Mouse (Mus musculus) midbrain, embryonic 16.5 days (tissue): ENCODE data around the gene Tubgcp3. TPM values are rescaled to one million over a fixed set of nuclear protein-coding genes. Genes with fewer than 3 reads are reported as not detected.
A peak's percentile ranks its signal among the peaks of the same experiment; 100 is the strongest.

ENCODE experiments used
- ATAC-seq: fragments of 200-750 bp; cut with Nextera tagmentation; 2 replicates; pipeline ENCODE4 v1.8.0; 2017; ENCODE audit warnings: moderate TSS enrichment
- H3K27ac ChIP-seq: fragments of 300-500 bp; sonication (generic); 2 replicates; pipeline ENCODE4 v1.5.1; 2014; ENCODE audit warnings: mild to moderate bottlenecking, low read length, mixed read lengths
- H3K27me3 ChIP-seq: fragments of 300-500 bp; sonication (generic); 2 replicates; pipeline ENCODE4 v1.6.1; 2014; ENCODE audit warnings: low read depth, low read length, mixed read lengths; ENCODE audit not compliant: control insufficient read depth, insufficient read depth
- H3K36me3 ChIP-seq: fragments of 300-500 bp; sonication (generic); 2 replicates; pipeline ENCODE4 v1.6.1; 2014; ENCODE audit warnings: mild to moderate bottlenecking, low read length, moderate library complexity, mixed read lengths; ENCODE audit not compliant: control insufficient read depth, insufficient read depth
- H3K4me1 ChIP-seq: fragments of 300-500 bp; sonication (generic); 2 replicates; pipeline ENCODE4 v1.6.1; 2014; ENCODE audit warnings: mild to moderate bottlenecking, low read length, mixed read lengths; ENCODE audit not compliant: control insufficient read depth, insufficient read depth
- H3K4me2 ChIP-seq: fragments of 300-500 bp; sonication (generic); 2 replicates; pipeline ENCODE4 v1.6.1; 2014; ENCODE audit warnings: mild to moderate bottlenecking, low read length, mixed read lengths
- H3K4me3 ChIP-seq: fragments of 300-500 bp; sonication (generic); 2 replicates; pipeline ENCODE4 v1.5.1; 2014; ENCODE audit warnings: low read depth, mild to moderate bottlenecking, low read length, moderate library complexity, mixed read lengths
- H3K9ac ChIP-seq: fragments of 300-500 bp; sonication (generic); 2 replicates; pipeline ENCODE4 v1.6.1; 2014; ENCODE audit warnings: low read depth, low read length, mixed read lengths
- H3K9me3 ChIP-seq: fragments of 300-500 bp; sonication (generic); replicated peaks from 2 replicates; pipeline ENCODE4 v1.6.1; 2014; ENCODE audit warnings: mild to moderate bottlenecking, low read length, mixed read lengths; ENCODE audit not compliant: control insufficient read depth, poor library complexity, severe bottlenecking
- WGBS: fragments of 180-500 bp; shearing (Covaris S2); extraction: QIAGEN DNeasy Blood & Tissue Kit; methylation state at CpG from one replicate; pipeline ENCODE4 v1.1.7; 2014; 5-methylcytosine and 5-hydroxymethylcytosine counted together
- polyA plus RNA-seq: library from polyadenylated mRNA; unstranded; fragments of >200 nt; fragmentation: Nextera tagmentation; extraction: Ambion mirVana; gene quantifications from 2 replicates; pipeline ENCODE4 v1.2.1, GENCODE M21; 2015

The Tubgcp3 gene
- polyA plus RNA-seq, result 42.5 TPM in 2 replicates

- Histone ChIP-seq H3K9me3 (no peaks in the 10 kb centered on the region), H3K9ac (peak within 1 kb of the TSS; percentile 84), H3K27ac (peak within 1 kb of the TSS; percentile 86), H3K4me2 (peak within 1 kb of the TSS; percentile 83), H3K27me3 (no peaks in the 10 kb centered on the region), H3K4me3 (peak within 1 kb of the TSS; percentile 85), H3K4me1 (peaks cover 16% of the 10 kb centered on the region), H3K36me3 (peaks cover 2% of the 10 kb centered on the region; the same call in 1 of the 2 replicates)
- peak; percentile 95 for ATAC-seq
- WGBS, result under 1% methylated on average over 65 of the region's 65 CpGs
These were observed at the start of gene Tubgcp3 for GRCm38 (mm10) chr8:12672056-12672881. TSS of gene Tubgcp3 (minus strand) at chr8:12672248.

GRCm38 (mm10) chr8:12719091-12719490 is 47.0 kb upstream of the Tubgcp3 start:
- 49% methylated on average over 9 of the region's 9 CpGs for WGBS
- no peak for ATAC-seq
- Histone ChIP-seq H3K9ac (no peak overlapping the region), H3K27me3 (no peaks in the 10 kb centered on the region; the same call in 1 of the 2 replicates), H3K4me1 (peaks cover 4% of the 10 kb centered on the region; the same call in 1 of the 2 replicates), H3K36me3 (no peaks in the 10 kb centered on the region), H3K9me3 (no peaks in the 10 kb centered on the region), H3K4me3 (no peak overlapping the region), H3K27ac (no peak overlapping the region), H3K4me2 (no peak overlapping the region)

- 86% methylated on average over 18 of the region's 18 CpGs for WGBS
- Histone ChIP-seq H3K4me2 (no peak overlapping the region), H3K36me3 (no peaks in the 10 kb centered on the region), H3K4me1 (peaks cover 3% of the 10 kb centered on the region; the same call in 1 of the 2 replicates), H3K27ac (no peak overlapping the region), H3K9me3 (no peaks in the 10 kb centered on the region), H3K4me3 (no peak overlapping the region), H3K9ac (no peak overlapping the region), H3K27me3 (no peaks in the 10 kb centered on the region)
- ATAC-seq, result no peak
These were observed 44.0 kb upstream of the Tubgcp3 start for GRCm38 (mm10) chr8:12715861-12716585.

- H3K4me1 ChIP-seq, result no peaks in the 10 kb centered on the region
- no peaks in the 10 kb centered on the region for H3K36me3 ChIP-seq
- no peak overlapping the region for H3K4me3 ChIP-seq
- ATAC-seq, result no peak
- H3K27ac ChIP-seq, result no peak overlapping the region
- no peak overlapping the region for H3K4me2 ChIP-seq
- no peaks in the 10 kb centered on the region for H3K27me3 ChIP-seq
- no peaks in the 10 kb centered on the region for H3K9me3 ChIP-seq
- 80% methylated on average over 7 of the region's 7 CpGs for WGBS
- H3K9ac ChIP-seq, result no peak overlapping the region
These were observed 39.6 kb upstream of the Tubgcp3 start for GRCm38 (mm10) chr8:12711623-12712022.

GRCm38 (mm10) chr8:12703597-12703996 is 31.5 kb upstream of the Tubgcp3 start:
- Histone ChIP-seq H3K4me3 (no peak overlapping the region), H3K9me3 (no peaks in the 10 kb centered on the region), H3K36me3 (no peaks in the 10 kb centered on the region), H3K4me2 (no peak overlapping the region), H3K27ac (no peak overlapping the region), H3K9ac (no peak overlapping the region), H3K27me3 (no peaks in the 10 kb centered on the region), H3K4me1 (no peaks in the 10 kb centered on the region)
- ATAC-seq, result no peak
- 93% methylated on average over 4 of the region's 4 CpGs for WGBS

GRCm38 (mm10) chr8:12702290-12702689 is 30.2 kb upstream of the Tubgcp3 start:
- ATAC-seq, result no peak
- H3K9me3 ChIP-seq, result no peaks in the 10 kb centered on the region
- H3K9ac ChIP-seq, result no peak overlapping the region
- 63% methylated on average over 8 of the region's 8 CpGs for WGBS
- no peak overlapping the region for H3K27ac ChIP-seq
- no peak overlapping the region for H3K4me3 ChIP-seq
- no peak overlapping the region for H3K4me2 ChIP-seq
- no peaks in the 10 kb centered on the region for H3K4me1 ChIP-seq
- no peaks in the 10 kb centered on the region for H3K27me3 ChIP-seq
- H3K36me3 ChIP-seq, result no peaks in the 10 kb centered on the region

- 41% methylated on average over 3 of the region's 3 CpGs for WGBS
- Histone ChIP-seq H3K4me1 (no peaks in the 10 kb centered on the region), H3K27ac (no peak overlapping the region), H3K9ac (no peak overlapping the region), H3K4me3 (no peak overlapping the region), H3K9me3 (no peaks in the 10 kb centered on the region), H3K4me2 (no peak overlapping the region), H3K27me3 (no peaks in the 10 kb centered on the region), H3K36me3 (no peaks in the 10 kb centered on the region)
- ATAC-seq, result no peak
These were observed 26.7 kb upstream of the Tubgcp3 start for GRCm38 (mm10) chr8:12698660-12699277.

GRCm38 (mm10) chr8:12688851-12689250 is 16.8 kb upstream of the Tubgcp3 start:
- Histone ChIP-seq H3K9me3 (no peaks in the 10 kb centered on the region), H3K9ac (no peak overlapping the region), H3K4me3 (no peak overlapping the region), H3K27ac (peak overlapping the region; percentile 58; the same call in 1 of the 2 replicates), H3K4me2 (no peak overlapping the region), H3K27me3 (no peaks in the 10 kb centered on the region), H3K36me3 (no peaks in the 10 kb centered on the region), H3K4me1 (peaks cover 13% of the 10 kb centered on the region)
- ATAC-seq, result peak; percentile 83
- WGBS, result 40% methylated on average over 7 of the region's 7 CpGs
